Mouse (Mus musculus) kidney, adult 2 months (tissue): ENCODE data around the gene Dok5.

Experiments
- CTCF ChIP-seq: fragments of 200-500 bp; conservative IDR thresholded peaks from 2 replicates; pipeline ENCODE4 v1.5.1; 2011; ENCODE audit warnings: low read depth, mild to moderate bottlenecking, control low read depth, low read length, moderate library complexity, mixed read lengths; ENCODE audit not compliant: insufficient read depth, insufficient read length
- POLR2A ChIP-seq: fragments of 200-500 bp; IDR thresholded peaks from one replicate; pipeline ENCODE4 v1.6.1; 2011; ENCODE audit warnings: low read depth, low read length, control low read depth

DNA sequence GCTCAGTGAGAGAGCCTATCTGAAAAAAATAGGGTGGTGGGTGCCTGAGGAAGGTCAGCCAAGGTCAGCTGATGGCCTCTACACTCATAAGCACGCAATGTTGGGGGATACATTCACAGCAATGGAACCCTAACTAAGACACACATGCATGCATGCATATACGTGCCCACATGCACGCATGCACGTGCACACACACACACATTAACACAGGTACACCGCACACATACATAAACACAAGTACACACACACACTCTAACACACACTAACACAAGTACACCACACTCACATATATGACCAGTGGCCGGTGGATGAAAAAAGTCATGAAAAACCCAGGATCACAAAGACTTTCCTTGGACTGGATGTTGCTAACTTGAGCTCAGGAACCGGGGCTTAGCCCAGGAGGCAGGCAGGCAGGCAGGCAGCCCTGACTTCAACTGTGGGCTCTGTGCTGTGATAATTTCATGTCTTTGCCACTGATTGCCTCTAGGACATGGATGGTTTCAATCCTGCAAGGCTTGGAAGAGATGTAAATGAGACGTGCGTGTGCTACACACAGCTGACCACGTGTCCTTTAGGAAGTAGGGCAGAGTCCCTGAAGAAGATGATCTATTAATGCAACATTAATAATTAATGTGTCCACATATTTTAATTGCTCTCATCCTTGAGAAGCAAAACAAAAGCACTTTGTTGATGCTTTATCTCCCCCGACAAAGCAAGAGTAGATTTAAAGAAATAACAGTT is 48.6 kb downstream of the Dok5 start:
- TF ChIP-seq CTCF (no peak), POLR2A (no peak)
